Mouse (Mus musculus) activated CD4-positive, CD25-positive, alpha-beta regulatory T cell, adult 4 months (primary cell): Measurements from ENCODE around the gene Naa35. TPM values are rescaled to one million over a fixed set of nuclear protein-coding genes. Genes with fewer than 3 reads are reported as not detected.
A peak's percentile ranks its signal among the peaks of the same experiment; 100 is the strongest.

Source experiments
- ATAC-seq: one replicate; pipeline ENCODE4 v1.8.0; 2017
- polyA plus RNA-seq, 2 experiments: library from polyadenylated mRNA; unstranded; fragments of 100-300 nt; shearing (Covaris generic); gene quantifications; one replicate each; pipeline ENCODE4 v1.2.1; 2017

Naa35 gene
- polyA plus RNA-seq, 2 experiments from 2014 or later, result 79.9 to 87.5 TPM

GRCm38 (mm10) chr13:59672248-59672647 is 87.2 kb downstream of the Naa35 start:
- ATAC-seq, result peak; percentile 37

GRCm38 (mm10) chr13:59673597-59673996 is 88.5 kb downstream of the Naa35 start:
- ATAC-seq, result no peak

DNA sequence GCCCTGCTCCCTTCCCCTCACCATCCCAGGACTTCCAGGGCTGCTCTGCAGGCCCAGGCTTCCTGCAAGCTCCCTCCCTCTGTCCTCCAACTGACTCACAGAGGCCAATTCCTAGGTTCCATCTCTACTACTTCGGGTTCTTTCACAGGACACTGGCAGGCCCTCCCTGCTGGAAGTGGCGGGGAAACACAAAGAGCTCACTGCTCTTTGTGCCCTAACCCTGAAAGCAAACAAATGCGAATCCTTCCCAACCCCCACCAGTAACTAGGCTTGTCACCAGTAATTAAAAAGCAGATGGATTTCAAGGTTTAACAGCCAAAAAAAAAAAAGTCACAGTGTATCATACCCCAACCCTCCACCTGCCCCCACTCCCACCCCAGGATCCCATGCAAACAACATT is 89.2 kb downstream of the Naa35 start:
- ATAC-seq, result no peak

DNA sequence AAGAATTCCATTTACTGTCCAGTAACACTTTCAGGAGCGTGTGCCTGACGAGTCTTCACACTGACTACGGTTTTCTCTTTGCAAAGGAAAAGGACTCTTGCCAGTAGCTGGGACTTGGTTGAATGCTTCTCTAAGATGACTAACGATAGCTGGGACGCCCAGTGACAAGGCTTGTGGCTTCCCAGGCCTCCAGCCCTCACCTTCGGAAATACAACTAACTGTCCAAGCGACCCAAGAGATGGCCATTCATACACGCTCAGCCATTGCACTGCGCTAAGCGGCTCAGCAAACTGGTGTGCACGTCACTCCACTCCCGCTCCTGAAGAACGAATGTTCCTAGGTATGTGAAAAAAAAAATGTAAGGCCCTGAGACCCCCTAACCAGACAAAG is 89.7 kb downstream of the Naa35 start:
- ATAC-seq, result no peak

DNA sequence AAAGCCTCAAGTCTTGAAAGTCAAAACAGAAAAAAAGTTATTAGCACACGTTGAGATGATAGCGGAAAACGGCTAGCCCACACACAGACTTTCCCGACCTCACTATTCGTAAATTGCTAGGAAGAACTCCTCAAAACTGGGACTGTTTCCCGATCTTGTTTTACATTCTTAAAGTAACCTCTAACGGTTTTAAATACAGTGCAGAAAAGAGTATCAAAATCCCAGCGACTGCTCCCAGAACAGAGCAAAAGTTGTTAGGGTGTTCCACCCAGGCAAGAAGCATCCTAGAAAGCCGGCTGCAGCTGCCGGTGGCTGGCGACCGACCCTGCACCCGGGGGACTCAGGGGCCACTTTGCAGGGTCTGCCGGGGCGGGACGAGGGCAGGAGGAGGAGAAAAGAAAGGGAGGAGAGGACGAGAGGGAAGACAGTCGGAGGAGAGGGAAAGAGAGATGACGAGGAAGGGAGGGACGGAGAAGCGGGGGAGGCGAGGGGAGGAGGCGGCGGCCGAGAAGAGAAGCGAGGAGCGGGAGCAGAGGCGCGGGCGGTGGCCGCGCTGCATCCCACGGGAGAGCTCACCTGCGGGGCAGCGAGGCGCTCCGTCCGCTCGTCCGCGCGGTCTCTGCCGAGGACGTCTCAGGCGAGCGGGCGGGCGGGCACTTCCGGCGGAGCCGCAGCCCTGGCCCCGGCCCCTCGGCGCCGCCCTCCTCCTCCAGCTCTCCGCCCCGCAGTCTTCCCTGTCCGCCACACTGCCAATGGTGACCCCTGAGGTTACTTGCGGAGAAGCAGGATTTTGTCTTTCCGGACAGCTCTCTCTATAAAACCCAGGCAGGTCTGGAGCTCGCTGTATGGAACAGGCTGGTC is 90.3 kb downstream of the Naa35 start, which contains the start of gene Golm1:
TSS of gene Golm1 (minus strand) at position 661 of the 861 bp plus-strand sequence.
- ATAC-seq, result peak; percentile 64

- ATAC-seq, result no peak
Measured at GRCm38 (mm10) chr13:59676316-59677229, 91.5 kb downstream of the Naa35 start.

DNA sequence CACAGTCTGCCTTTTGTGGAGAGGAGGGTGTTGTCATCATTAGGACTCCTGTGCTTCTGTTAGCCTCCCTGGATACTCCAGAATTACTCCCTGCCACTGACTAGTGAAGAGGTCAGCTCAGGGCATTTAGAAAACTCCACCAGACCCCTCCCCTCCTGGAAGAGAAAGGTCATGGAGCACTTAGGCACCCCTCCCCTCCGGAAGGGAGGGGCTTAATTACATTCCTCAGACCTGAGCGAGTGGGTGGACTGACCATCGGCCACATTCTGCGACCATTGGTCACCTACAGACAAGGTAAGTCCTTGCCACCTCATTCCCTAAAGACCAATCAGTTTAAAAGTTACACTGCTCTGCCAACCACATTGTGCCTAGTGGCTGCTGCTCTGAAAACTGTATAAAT is 94.2 kb downstream of the Naa35 start:
- ATAC-seq, result no peak

DNA sequence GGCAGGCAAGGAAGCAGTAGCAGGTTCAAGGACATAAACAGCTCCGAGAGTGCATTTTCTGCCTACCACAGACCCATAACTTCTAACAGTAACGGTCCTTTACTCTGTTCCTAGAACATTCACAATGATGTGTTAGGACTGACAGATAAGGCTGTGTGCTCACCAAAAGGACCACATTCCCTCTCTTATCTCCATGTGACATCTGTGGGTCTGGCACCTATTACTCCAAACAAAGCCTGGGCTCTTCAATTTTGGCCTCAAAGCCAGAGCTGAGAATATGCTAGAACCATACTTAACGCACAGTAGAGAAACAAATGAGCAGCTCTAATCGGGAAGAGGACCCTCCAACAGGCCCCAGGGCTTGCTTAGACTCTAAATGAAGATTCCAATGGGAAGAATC is 94.8 kb downstream of the Naa35 start:
- ATAC-seq, result no peak

- peak; percentile 19 for ATAC-seq
Measured at GRCm38 (mm10) chr13:59682629-59683028, 97.6 kb downstream of the Naa35 start.

DNA sequence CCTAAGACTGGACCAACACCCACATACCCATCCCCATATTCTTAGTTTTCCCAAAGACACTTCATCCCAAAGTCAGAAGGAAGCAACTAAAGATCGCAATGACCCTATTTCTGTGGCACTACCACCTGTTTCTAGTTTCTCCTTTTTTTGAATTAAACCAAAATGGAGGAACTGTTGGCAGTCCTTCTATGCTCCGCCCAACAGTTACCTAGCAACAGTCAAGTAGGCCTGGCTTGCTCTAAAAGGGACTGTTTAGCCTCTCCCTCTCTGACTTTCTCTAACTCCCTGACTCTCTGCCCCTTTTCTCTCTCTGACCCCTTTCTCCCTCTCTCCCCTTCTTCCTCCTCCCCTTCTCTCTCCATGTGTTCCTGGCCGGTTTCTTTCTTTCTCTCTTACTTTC is 100.2 kb downstream of the Naa35 start:
- ATAC-seq, result no peak

Other genes starting within 250 kb of the Naa35 start
- gene Agtpbp1, start within 50 bp of the Naa35 start, polyA plus RNA-seq, result 10 to 100 TPM; 10.1 to 15.6 TPM
- 10 to 100 TPM; 36.1 to 40.9 TPM for gene Golm1, start 90.6 kb downstream of the Naa35 start, polyA plus RNA-seq
- under 1 TPM in 1 of 2 experiments, not detected in 1; 0.48 TPM for gene 4921517D22Rik, start 108.8 kb downstream of the Naa35 start, polyA plus RNA-seq
- gene Spata31d1a, start 125.1 kb downstream of the Naa35 start, polyA plus RNA-seq, result not detected
- not detected for gene Spata31d1b, start 127.0 kb downstream of the Naa35 start, polyA plus RNA-seq
- gene Spata31d1d, start 146.5 kb downstream of the Naa35 start, polyA plus RNA-seq, result not detected
- gene 1700014D04Rik, start 161.5 kb downstream of the Naa35 start, polyA plus RNA-seq, result not detected
- gene Isca1, start 184.6 kb downstream of the Naa35 start, polyA plus RNA-seq, result 10 to 100 TPM; 40.9 to 53.5 TPM
- gene Gm49354, start 197.0 kb downstream of the Naa35 start, polyA plus RNA-seq, result not detected
- 10 to 100 TPM; 62.4 to 64.7 TPM for gene Tut7, start 237.9 kb downstream of the Naa35 start, polyA plus RNA-seq